Mouse (Mus musculus): ENCODE data around the gene 9530077C05Rik. TPM values are rescaled to one million over a fixed set of nuclear protein-coding genes. Genes with fewer than 3 reads are reported as not detected.

The 9530077C05Rik gene
- 3.0 and 3.4 TPM in 2 replicates for polyA plus RNA-seq (2015; fragmentation: Nextera tagmentation; extraction: Ambion mirVana)

DNA sequence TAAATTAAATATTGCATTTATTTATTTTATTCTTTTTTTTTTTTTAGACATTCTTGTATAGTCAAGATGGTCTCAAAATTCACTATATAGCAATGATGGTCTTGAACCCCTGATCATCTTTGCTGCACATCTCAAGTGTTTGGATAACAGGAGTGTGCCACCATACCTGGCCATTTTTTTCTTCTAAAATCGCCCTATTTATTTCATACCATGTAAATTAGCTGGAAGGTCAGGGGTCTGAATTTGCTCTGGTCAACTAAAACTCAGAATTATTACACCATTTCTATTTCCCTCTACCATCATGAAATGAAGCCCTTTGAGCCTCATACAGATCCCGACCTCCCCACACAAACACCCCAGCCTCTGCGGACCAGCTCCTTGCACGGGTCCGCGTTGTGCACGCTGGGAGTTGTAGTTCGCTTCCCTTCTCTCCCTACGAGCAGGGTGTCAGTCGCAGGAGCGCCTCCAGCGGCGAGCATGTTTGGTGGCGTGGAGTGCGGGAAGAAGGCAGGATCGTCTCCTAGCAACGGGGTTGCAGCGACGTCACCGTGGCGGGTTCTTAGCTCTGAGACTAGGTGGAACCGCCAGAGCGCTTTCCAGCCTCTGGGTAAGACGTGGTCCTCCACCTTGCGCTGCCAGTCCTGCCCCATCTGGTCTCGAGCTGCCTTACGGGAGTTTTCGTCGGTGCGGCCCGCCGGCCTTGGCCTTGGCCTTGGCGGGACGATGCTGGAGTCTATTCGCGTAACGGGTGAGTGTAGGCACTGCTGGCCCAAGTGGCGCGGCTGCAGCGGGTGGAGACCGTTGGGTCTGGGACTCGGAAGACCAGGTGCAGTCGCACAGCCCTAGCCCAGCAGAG is at the start of gene 9530077C05Rik:
Gene 9530077C05Rik, plus strand, starts transcription at position 512 of the 856 bp plus-strand sequence.
- Histone ChIP-seq H3K9ac (ENCODE audit: low read depth, low read length) (peak within 1 kb of the TSS; percentile 73), H3K4me3 (ENCODE audit: low read length) (peak within 1 kb of the TSS; percentile 70), H3K27me3 (replicated peaks; ENCODE audit: control insufficient read depth, insufficient read depth, low read length) (no peaks in the 10 kb centered on the region), H3K36me3 (ENCODE audit: control insufficient read depth, insufficient read depth, low read length) (no peaks in the 10 kb centered on the region), H3K27ac (ENCODE audit: low read length) (no peak within 1 kb of the TSS), H3K9me3 (ENCODE audit: control insufficient read depth, low read length) (no peaks in the 10 kb centered on the region), H3K4me1 (ENCODE audit: control insufficient read depth, insufficient read depth, low read length) (peaks cover 3% of the 10 kb centered on the region; the same call in 1 of the 2 replicates), H3K4me2 (ENCODE audit: low read depth, low read length) (peak within 1 kb of the TSS; percentile 91)
- 1% methylated on average over 43 of the region's 43 CpGs for WGBS
- ATAC-seq: peak; percentile 99

DNA sequence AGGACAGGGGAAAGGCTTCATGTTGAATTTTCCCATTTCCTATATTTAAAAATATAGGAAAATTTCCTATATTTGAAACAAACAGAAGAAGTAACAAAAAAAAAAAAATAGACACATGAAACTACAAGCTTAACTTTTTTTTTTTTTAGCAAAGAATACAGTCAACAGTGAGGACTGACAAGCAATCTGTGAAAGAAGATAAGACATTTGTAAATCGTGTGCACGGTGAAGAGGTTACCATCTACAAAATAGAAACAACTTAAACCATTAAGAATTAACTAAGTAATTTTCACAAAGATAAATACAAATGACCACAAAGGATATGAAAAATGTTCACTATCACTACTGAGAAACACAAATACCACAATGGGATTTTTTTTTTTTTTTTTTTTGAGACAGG is 45.1 kb upstream of the 9530077C05Rik start:
- Histone ChIP-seq H3K4me3 (ENCODE audit: low read length) (no peak overlapping the region), H3K4me1 (ENCODE audit: control insufficient read depth, insufficient read depth, low read length) (no peaks in the 10 kb centered on the region), H3K36me3 (ENCODE audit: control insufficient read depth, insufficient read depth, low read length) (peaks cover 18% of the 10 kb centered on the region), H3K27ac (ENCODE audit: low read length) (no peak overlapping the region), H3K27me3 (replicated peaks; ENCODE audit: control insufficient read depth, insufficient read depth, low read length) (no peaks in the 10 kb centered on the region), H3K4me2 (ENCODE audit: low read depth, low read length) (no peak overlapping the region), H3K9me3 (ENCODE audit: control insufficient read depth, low read length) (no peaks in the 10 kb centered on the region), H3K9ac (ENCODE audit: low read depth, low read length) (no peak overlapping the region)
- ATAC-seq: no peak
- WGBS: 89% methylated on average over 2 of the region's 2 CpGs

DNA sequence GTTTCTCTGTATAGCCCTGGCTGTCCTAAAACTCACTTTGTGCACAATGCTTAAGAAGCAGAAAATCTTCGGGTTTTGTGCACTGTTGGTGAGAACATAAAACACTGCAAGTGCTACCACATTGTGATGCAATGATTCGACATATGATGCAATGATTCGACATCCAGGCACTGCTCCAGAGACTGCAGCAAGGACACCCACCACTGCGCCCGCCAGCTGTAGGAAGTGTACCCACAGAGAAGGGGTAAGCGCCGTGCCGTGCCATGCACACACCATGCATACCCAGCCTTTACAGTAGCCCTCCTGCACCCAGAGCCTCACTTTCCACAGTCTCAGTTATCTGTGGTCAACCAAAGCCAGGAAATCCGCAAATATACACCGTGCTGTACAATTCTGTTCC is 44.7 kb upstream of the 9530077C05Rik start:
- Histone ChIP-seq H3K27ac (ENCODE audit: low read length) (no peak overlapping the region), H3K9ac (ENCODE audit: low read depth, low read length) (no peak overlapping the region), H3K4me2 (ENCODE audit: low read depth, low read length) (no peak overlapping the region), H3K4me1 (ENCODE audit: control insufficient read depth, insufficient read depth, low read length) (no peaks in the 10 kb centered on the region), H3K27me3 (replicated peaks; ENCODE audit: control insufficient read depth, insufficient read depth, low read length) (no peaks in the 10 kb centered on the region), H3K36me3 (ENCODE audit: control insufficient read depth, insufficient read depth, low read length) (peaks cover 22% of the 10 kb centered on the region), H3K9me3 (ENCODE audit: control insufficient read depth, low read length) (no peaks in the 10 kb centered on the region), H3K4me3 (ENCODE audit: low read length) (no peak overlapping the region)
- 94% methylated on average over 10 of the region's 10 CpGs for WGBS
- no peak for ATAC-seq

DNA sequence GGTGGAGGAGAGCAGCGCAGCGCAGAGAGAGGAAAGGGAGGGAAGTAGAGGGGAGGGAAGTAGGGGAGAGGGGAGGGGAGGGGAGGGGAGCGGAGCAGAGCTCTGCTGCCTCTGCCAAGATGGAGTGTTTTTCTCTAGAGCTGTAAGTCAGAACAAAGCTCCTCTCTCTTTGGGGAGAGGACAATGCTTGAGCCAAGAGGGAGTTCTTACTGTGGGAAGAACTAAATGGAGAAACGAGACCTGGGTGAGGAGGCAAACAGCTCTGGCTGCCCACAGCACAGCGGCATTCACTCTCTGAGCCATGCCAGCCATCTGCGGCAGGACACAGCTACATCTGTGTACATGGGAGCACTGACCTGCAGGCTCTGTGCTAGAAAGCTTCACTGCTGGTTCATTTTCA is 43.3 kb upstream of the 9530077C05Rik start:
- Histone ChIP-seq H3K4me1 (ENCODE audit: control insufficient read depth, insufficient read depth, low read length) (no peaks in the 10 kb centered on the region), H3K4me2 (ENCODE audit: low read depth, low read length) (no peak overlapping the region), H3K9me3 (ENCODE audit: control insufficient read depth, low read length) (no peaks in the 10 kb centered on the region), H3K9ac (ENCODE audit: low read depth, low read length) (no peak overlapping the region), H3K4me3 (ENCODE audit: low read length) (no peak overlapping the region), H3K27ac (ENCODE audit: low read length) (no peak overlapping the region), H3K36me3 (ENCODE audit: control insufficient read depth, insufficient read depth, low read length) (peaks cover 27% of the 10 kb centered on the region), H3K27me3 (replicated peaks; ENCODE audit: control insufficient read depth, insufficient read depth, low read length) (no peaks in the 10 kb centered on the region)
- no peak for ATAC-seq
- 79% methylated on average over 6 of the region's 6 CpGs for WGBS

DNA sequence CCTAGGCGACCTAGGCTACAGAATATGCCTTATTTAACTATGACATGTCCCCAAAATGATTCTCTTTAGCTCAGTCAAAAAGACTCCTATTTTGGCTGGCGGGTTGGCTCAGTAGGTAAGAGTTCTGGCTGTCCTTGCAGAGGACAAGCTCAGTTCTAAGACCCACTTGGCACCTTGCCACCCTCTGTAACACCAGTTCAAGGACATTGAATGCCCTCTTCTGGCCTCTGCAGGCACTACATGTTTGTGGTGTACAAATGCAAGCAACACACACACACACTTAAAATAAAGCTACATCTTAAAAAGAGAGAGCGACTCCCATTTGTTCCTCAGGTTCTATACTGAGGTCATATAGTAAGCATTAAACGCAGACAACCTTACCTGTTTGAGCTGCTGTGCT is 38.6 kb upstream of the 9530077C05Rik start:
- H3K36me3 ChIP-seq (ENCODE audit: control insufficient read depth, insufficient read depth, low read length): peaks cover 34% of the 10 kb centered on the region
- WGBS: 97% methylated on average over 4 of the region's 4 CpGs
- H3K27me3 ChIP-seq (replicated peaks; ENCODE audit: control insufficient read depth, insufficient read depth, low read length): no peaks in the 10 kb centered on the region
- H3K27ac ChIP-seq (ENCODE audit: low read length): no peak overlapping the region
- H3K4me1 ChIP-seq (ENCODE audit: control insufficient read depth, insufficient read depth, low read length): no peaks in the 10 kb centered on the region
- H3K9me3 ChIP-seq (ENCODE audit: control insufficient read depth, low read length): no peaks in the 10 kb centered on the region
- H3K4me2 ChIP-seq (ENCODE audit: low read depth, low read length): no peak overlapping the region
- no peak for ATAC-seq
- no peak overlapping the region for H3K4me3 ChIP-seq (ENCODE audit: low read length)
- H3K9ac ChIP-seq (ENCODE audit: low read depth, low read length): no peak overlapping the region

DNA sequence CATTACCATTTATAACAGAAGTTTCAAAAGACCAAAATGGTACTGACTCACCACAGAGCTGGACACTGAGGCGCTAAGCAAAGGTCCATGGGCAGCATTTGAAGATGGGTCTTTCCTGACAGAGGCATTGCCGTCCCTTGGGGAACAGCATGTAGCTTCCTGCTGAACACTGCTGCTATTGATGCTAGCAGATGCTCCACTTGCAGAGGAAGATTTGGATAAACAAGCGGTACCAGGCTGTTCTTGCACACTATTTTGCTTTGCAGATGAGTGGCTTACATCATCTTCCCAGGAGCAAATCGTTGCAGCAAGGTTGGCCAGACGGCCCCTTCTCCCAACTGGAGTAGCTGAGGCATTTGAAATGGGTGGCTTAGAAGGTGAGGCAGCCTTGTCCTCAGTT is 35.2 kb upstream of the 9530077C05Rik start:
- WGBS: 84% methylated on average over 5 of the region's 5 CpGs

DNA sequence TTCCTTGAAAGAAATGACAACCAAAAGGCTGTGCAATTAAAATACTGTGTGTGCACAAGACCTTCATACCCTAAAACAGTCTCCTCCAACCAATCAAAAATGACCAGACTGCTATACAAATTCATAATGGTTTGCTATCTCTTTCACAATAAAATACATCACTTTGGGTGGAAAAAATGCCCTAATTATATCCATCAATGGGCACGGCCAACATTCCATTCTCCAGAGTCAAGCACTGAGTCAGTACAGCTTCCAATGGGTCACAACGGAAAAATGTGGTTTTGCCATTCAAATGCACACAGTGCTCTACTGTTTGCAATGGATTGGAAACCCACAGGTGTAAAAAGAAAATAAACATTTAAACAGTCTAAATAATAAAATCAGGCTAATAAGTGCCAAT is 25.4 kb upstream of the 9530077C05Rik start:
- H3K36me3 ChIP-seq (ENCODE audit: control insufficient read depth, insufficient read depth, low read length): 0 out of 2 replicates have a peak, but pooled peaks cover 2% of the 10 kb centered on the region
- H3K9ac ChIP-seq (ENCODE audit: low read depth, low read length): no peak overlapping the region
- H3K4me1 ChIP-seq (ENCODE audit: control insufficient read depth, insufficient read depth, low read length): peaks cover 16% of the 10 kb centered on the region; the same call in 1 of the 2 replicates
- H3K4me3 ChIP-seq (ENCODE audit: low read length): no peak overlapping the region
- no peaks in the 10 kb centered on the region for H3K9me3 ChIP-seq (ENCODE audit: control insufficient read depth, low read length)
- H3K4me2 ChIP-seq (ENCODE audit: low read depth, low read length): no peak overlapping the region
- H3K27me3 ChIP-seq (replicated peaks; ENCODE audit: control insufficient read depth, insufficient read depth, low read length): no peaks in the 10 kb centered on the region
- 58% methylated on average over 2 of the region's 2 CpGs for WGBS
- H3K27ac ChIP-seq (ENCODE audit: low read length): no peak overlapping the region; the same call in 1 of the 2 replicates
- no peak for ATAC-seq

More for the DNA sequence above, 35.2 kb upstream of the 9530077C05Rik start:
- H3K4me1 ChIP-seq (ENCODE audit: control insufficient read depth, insufficient read depth, low read length): no peaks in the 10 kb centered on the region
- H3K9me3 ChIP-seq (ENCODE audit: control insufficient read depth, low read length): no peaks in the 10 kb centered on the region
- H3K27me3 ChIP-seq (replicated peaks; ENCODE audit: control insufficient read depth, insufficient read depth, low read length): no peaks in the 10 kb centered on the region
- H3K4me2 ChIP-seq (ENCODE audit: low read depth, low read length): no peak overlapping the region
- H3K36me3 ChIP-seq (ENCODE audit: control insufficient read depth, insufficient read depth, low read length): peaks cover 49% of the 10 kb centered on the region
- no peak overlapping the region for H3K27ac ChIP-seq (ENCODE audit: low read length)
- H3K9ac ChIP-seq (ENCODE audit: low read depth, low read length): no peak overlapping the region
- H3K4me3 ChIP-seq (ENCODE audit: low read length): no peak overlapping the region
- ATAC-seq: no peak

DNA sequence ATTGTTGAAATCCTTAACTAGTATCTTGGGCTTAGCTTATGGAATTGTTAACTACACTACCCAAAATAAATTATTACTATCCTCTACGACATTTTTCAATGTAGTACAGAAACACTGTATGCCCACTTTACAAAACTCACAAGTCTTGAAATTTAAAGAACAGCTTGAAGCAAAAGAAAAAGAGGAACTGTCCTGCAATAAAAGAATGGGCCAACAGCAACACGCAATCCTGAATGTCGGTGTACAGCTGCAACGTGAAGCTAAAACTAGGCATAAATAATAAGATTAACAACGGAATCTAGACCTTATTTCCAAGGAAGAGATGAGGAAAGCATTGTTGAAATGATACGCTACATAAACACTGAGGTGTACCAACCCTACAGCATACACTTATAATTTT is 23.4 kb upstream of the 9530077C05Rik start:
- peak overlapping the region; percentile 92 for H3K4me2 ChIP-seq (ENCODE audit: low read depth, low read length)
- H3K9ac ChIP-seq (ENCODE audit: low read depth, low read length): peak overlapping the region; percentile 90
- peak overlapping the region; percentile 95 for H3K27ac ChIP-seq (ENCODE audit: low read length)
- whole genome bisulfite sequencing: 12% methylated on average over 6 of the region's 6 CpGs
- H3K4me3 ChIP-seq (ENCODE audit: low read length): peak overlapping the region; percentile 96
- H3K4me1 ChIP-seq (ENCODE audit: control insufficient read depth, insufficient read depth, low read length): peaks cover 16% of the 10 kb centered on the region; the same call in 1 of the 2 replicates
- H3K36me3 ChIP-seq (ENCODE audit: control insufficient read depth, insufficient read depth, low read length): no peaks in the 10 kb centered on the region
- no peaks in the 10 kb centered on the region for H3K9me3 ChIP-seq (ENCODE audit: control insufficient read depth, low read length)
- H3K27me3 ChIP-seq (replicated peaks; ENCODE audit: control insufficient read depth, insufficient read depth, low read length): no peaks in the 10 kb centered on the region
- no peak for ATAC-seq

DNA sequence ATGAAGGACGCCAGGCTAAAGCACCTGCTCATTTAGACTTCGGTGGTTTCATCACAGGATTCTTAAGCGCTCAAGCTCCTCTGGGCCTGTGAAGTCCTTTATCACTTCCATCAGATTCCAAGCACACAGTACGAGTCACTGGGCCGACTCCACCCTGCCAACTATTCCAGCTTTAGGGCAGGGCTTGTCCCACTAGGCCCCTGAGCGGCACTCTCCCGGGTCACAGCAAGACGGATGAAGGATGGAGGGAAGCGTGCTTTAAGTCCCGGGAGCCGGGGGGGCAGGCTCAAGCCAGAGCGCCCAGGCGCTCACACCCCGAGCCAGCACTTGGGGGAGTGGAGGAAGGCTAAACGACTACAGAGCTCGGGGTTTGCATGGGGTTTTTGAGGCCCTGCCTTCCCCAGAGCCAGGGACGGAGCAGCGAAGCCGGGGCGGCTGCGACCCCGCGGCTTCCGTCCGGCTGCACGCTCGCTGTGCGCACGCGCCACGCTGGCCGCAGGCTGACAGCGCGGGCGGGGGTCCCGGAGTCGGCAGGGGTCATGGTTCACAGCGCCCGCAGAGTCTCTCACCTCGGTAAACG is 22.8 kb upstream of the 9530077C05Rik start:
- peak overlapping the region; percentile 96 for H3K4me3 ChIP-seq (ENCODE audit: low read length)
- peak overlapping the region; percentile 95 for H3K27ac ChIP-seq (ENCODE audit: low read length)
- peak overlapping the region; percentile 90 for H3K9ac ChIP-seq (ENCODE audit: low read depth, low read length)
- no peaks in the 10 kb centered on the region for H3K27me3 ChIP-seq (replicated peaks; ENCODE audit: control insufficient read depth, insufficient read depth, low read length)
- peak; percentile 76 for ATAC-seq
- H3K4me1 ChIP-seq (ENCODE audit: control insufficient read depth, insufficient read depth, low read length): peaks cover 16% of the 10 kb centered on the region; the same call in 1 of the 2 replicates
- peak overlapping the region; percentile 92 for H3K4me2 ChIP-seq (ENCODE audit: low read depth, low read length)
- H3K9me3 ChIP-seq (ENCODE audit: control insufficient read depth, low read length): no peaks in the 10 kb centered on the region
- no peaks in the 10 kb centered on the region for H3K36me3 ChIP-seq (ENCODE audit: control insufficient read depth, insufficient read depth, low read length)
- WGBS: under 1% methylated on average over 41 of the region's 41 CpGs

All from intestine, embryonic 16.5 days (tissue).